Mouse (Mus musculus) heart, postnatal 0 days (tissue): ENCODE data around the gene Cntn5.

ENCODE experiments used
- CTCF ChIP-seq: IDR thresholded peaks from 2 replicates; pipeline ENCODE4 v1.5.1; 2016; ENCODE audit warnings: antibody characterized with exemption, control low read depth, low read depth
- EP300 ChIP-seq: IDR thresholded peaks from 2 replicates; pipeline ENCODE4 v1.6.1; 2016; ENCODE audit warnings: antibody characterized with exemption, low read depth

DNA sequence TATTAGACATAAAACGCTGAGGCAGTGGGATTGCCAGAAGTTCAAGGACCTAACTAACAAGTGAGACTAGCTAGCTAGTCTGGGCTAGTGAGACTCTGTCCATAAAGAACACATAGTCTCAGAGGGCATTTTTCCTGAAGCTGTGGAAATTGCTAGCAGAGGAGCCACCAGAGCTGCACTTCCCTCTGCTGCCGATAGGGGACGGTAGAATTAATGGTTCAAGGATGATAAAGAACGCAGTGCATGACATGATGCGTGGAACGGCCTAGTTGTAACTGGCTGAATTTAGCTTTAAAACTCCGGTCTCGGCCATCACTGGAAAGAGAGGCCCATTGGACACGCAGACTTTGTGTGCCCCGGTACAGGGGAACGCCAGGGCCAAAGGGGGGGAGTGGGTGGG is 555.8 kb downstream of the Cntn5 start:
- no peak for TF ChIP-seq CTCF
- no peak for TF ChIP-seq EP300
